Mouse (Mus musculus) urinary bladder, postnatal 25 days (tissue): Measurements from ENCODE around the gene Entpd2.

Experiments
- DNase-seq: peaks from one replicate; pipeline ENCODE4 v3.0.0; 2022; ENCODE audit warnings: low spot score

Entpd2 gene

GRCm38 (mm10) chr2:25429435-25430180, 33.9 kb downstream of the Entpd2 start:
- DNase-seq, result no peak

- DNase-seq, result no peak
These were observed 34.9 kb downstream of the Entpd2 start for GRCm38 (mm10) chr2:25430395-25431233.

GRCm38 (mm10) chr2:25431308-25431855, 35.7 kb downstream of the Entpd2 start:
- no peak for DNase-seq

- no peak for DNase-seq
These were observed 36.8 kb downstream of the Entpd2 start for GRCm38 (mm10) chr2:25432326-25433098.

- no peak for DNase-seq
These were observed 37.4 kb downstream of the Entpd2 start for GRCm38 (mm10) chr2:25433101-25433500.

GRCm38 (mm10) chr2:25434292-25434691, 38.6 kb downstream of the Entpd2 start:
- no peak for DNase-seq

GRCm38 (mm10) chr2:25436286-25436820, 40.7 kb downstream of the Entpd2 start:
- DNase-seq, result no peak

- no peak for DNase-seq
These were observed 45.4 kb downstream of the Entpd2 start for GRCm38 (mm10) chr2:25441067-25441466.

- DNase-seq, result no peak
These were observed 47.0 kb downstream of the Entpd2 start for GRCm38 (mm10) chr2:25442682-25443081.
